Mouse (Mus musculus) stomach, embryonic 15.5 days (tissue): ENCODE data around the gene Senp8. TPM values are rescaled to one million over a fixed set of nuclear protein-coding genes. Genes with fewer than 3 reads are reported as not detected.
"Not testable (repeated sequence)": the region's sequence is repeated elsewhere in the genome, so short reads cannot be mapped to it uniquely, and the experiment has no call there.

ENCODE experiments used
- ATAC-seq: fragments of 200-750 bp; cut with Nextera tagmentation; 2 replicates; pipeline ENCODE4 v1.8.0; 2017; ENCODE audit warnings: low read depth, moderate number of reproducible peaks, moderate TSS enrichment; ENCODE audit not compliant: insufficient read depth, low FRiP score
- H3K27ac ChIP-seq: fragments of 300-500 bp; sonication (generic); 2 replicates; pipeline ENCODE4 v1.5.1; 2015; ENCODE audit warnings: mild to moderate bottlenecking, inconsistent platforms
- H3K27me3 ChIP-seq: fragments of 300-500 bp; sonication (generic); replicated peaks from 2 replicates; pipeline ENCODE4 v1.6.1; 2015; ENCODE audit warnings: inconsistent platforms
- H3K36me3 ChIP-seq: fragments of 300-500 bp; sonication (generic); 2 replicates; pipeline ENCODE4 v1.6.1; 2015; ENCODE audit warnings: inconsistent platforms
- H3K4me1 ChIP-seq: fragments of 300-500 bp; sonication (generic); 2 replicates; pipeline ENCODE4 v1.6.1; 2015; ENCODE audit warnings: inconsistent platforms
- H3K4me2 ChIP-seq: fragments of 300-500 bp; sonication (generic); 2 replicates; pipeline ENCODE4 v1.6.1; 2015; ENCODE audit warnings: mild to moderate bottlenecking, inconsistent platforms
- H3K4me3 ChIP-seq: fragments of 300-500 bp; sonication (generic); replicated peaks from 2 replicates; pipeline ENCODE4 v1.5.1; 2015; ENCODE audit warnings: inconsistent platforms
- H3K9ac ChIP-seq: fragments of 300-500 bp; sonication (generic); 2 replicates; pipeline ENCODE4 v1.6.1; 2015; ENCODE audit warnings: inconsistent platforms
- H3K9me3 ChIP-seq: fragments of 300-500 bp; sonication (generic); 2 replicates; pipeline ENCODE4 v1.6.1; 2016; ENCODE audit warnings: inconsistent platforms
- WGBS: fragments of 180-500 bp; shearing (Covaris S2); methylation state at CpG from one replicate; pipeline ENCODE4 v1.1.7; 2015; 5-methylcytosine and 5-hydroxymethylcytosine counted together
- polyA plus RNA-seq: library from polyadenylated mRNA; unstranded; fragments of >200 nt; fragmentation: Nextera tagmentation; extraction: Ambion mirVana; gene quantifications from 2 replicates; pipeline ENCODE4 v1.2.1, GENCODE M21; 2015

The Senp8 gene
- polyA plus RNA-seq, result 10.0 and 10.5 TPM in 2 replicates

DNA sequence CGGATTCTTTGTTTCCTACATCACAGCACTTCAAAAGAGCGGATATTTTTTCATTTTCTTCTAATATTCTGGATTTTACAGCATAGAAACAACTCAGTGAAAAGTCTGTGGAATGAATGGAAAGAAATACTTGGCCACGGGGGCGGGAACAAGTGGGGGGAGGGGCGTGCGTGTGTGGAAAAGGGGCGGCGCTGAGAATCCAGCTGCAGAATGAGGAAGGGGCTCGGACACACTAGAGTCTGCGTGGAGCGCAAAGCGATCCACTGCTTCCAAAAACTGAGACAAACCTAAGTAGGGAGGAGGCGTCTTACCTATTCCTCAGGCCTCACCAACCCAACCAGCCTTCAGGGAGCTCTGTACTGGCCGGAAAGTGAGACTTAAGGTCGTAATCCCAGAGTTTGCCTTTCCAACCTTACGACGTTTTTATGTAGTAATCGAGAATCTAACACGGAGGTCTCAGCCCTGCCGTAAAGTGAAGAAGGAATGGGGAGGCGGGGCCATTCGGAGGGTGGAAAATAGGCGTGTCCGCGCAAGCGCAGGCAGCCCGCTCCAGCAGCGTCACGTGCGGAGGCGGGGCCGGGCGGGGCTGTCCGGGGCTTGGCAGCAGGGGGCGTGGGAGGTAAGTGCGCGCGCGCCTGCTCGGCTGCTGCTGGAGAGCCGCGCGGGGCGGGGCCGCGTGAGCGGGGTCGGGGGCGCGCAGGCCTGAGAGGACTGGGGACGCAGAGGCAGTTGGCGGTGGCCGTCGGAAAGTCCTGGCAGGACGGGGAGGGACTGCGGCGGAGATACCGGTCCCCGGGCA, at the start of gene Senp8, which contains the start of gene Myo9a:
Gene Senp8, minus strand, starts transcription at position 444 of the 799 bp plus-strand sequence.
Gene Myo9a, plus strand, starts transcription at position 630 of the 799 bp plus-strand sequence.
- H3K4me1 ChIP-seq, result 0 out of 2 replicates have a peak, but pooled peaks cover 9% of the 10 kb centered on the region
- H3K9ac ChIP-seq, result peak within 1 kb of the TSS; percentile 59
- H3K9me3 ChIP-seq, result no peaks in the 10 kb centered on the region
- H3K27me3 ChIP-seq, result no peaks in the 10 kb centered on the region
- H3K27ac ChIP-seq, result peak within 1 kb of the TSS; percentile 96
- peak within 1 kb of the TSS; percentile 93 for H3K4me3 ChIP-seq
- ATAC-seq, result peak; percentile 94
- under 1% methylated on average over 55 of the region's 59 CpGs for WGBS
- peak within 1 kb of the TSS; percentile 82 for H3K4me2 ChIP-seq
- no peaks in the 10 kb centered on the region for H3K36me3 ChIP-seq

DNA sequence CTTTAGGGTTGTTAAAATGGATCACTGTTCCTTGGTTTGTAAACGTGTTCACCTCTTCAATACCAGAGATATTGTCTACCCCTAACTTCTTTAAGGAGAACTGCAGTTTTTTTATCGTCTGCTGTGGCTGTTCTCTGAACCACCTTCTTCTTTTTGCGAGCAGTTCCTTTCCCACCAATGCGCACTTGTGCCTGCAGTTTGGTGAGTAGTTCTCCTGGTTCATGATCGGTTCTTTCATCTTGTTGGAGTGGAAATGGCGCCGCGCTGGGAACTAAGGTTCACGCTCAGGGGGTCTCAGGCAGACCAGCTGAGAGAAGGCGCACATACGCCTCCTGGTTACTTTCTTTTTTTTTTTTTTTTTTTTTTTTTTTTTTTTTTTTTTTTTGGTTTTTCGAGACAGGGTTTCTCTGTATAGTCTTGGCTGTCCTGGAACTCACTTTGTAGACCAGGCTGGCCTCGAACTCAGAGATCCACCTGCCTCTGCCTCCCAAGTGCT, 16.5 kb upstream of the Senp8 start:
- not testable (repeated sequence) for H3K9ac ChIP-seq, H3K4me3 ChIP-seq, ATAC-seq, H3K27me3 ChIP-seq, H3K9me3 ChIP-seq, H3K36me3 ChIP-seq, H3K4me2 ChIP-seq, H3K4me1 ChIP-seq, H3K27ac ChIP-seq
- 90% methylated on average over 12 of the region's 13 CpGs for WGBS

DNA sequence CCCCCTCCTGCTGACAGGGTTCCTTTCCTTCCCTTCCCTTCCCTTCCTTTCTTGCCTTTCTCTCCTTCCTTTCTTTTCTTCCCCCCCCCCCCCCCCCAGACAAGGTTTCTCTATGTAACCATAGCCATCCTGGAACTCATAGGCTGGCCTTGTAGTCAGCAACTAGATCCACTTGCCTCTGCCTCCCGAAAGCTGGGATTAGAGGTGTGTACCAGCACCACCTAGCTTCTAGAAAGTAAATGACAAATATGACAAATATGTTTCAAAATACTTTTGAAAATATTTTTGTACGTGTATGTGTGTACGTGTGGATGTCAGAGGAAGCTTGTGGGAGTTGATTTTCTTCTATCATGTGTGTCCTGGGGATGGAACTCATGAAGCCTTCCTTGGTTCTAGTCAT, 10.0 kb upstream of the Senp8 start:
- Histone ChIP-seq H3K27me3 (no peaks in the 10 kb centered on the region), H3K9me3 (no peaks in the 10 kb centered on the region), H3K36me3 (no peaks in the 10 kb centered on the region), H3K4me3 (no peak overlapping the region), H3K4me1 (no peaks in the 10 kb centered on the region), H3K27ac (no peak overlapping the region), H3K9ac (no peak overlapping the region), H3K4me2 (no peak overlapping the region)
- ATAC-seq, result no peak
- WGBS, result 70% methylated on average over 3 of the region's 3 CpGs

DNA sequence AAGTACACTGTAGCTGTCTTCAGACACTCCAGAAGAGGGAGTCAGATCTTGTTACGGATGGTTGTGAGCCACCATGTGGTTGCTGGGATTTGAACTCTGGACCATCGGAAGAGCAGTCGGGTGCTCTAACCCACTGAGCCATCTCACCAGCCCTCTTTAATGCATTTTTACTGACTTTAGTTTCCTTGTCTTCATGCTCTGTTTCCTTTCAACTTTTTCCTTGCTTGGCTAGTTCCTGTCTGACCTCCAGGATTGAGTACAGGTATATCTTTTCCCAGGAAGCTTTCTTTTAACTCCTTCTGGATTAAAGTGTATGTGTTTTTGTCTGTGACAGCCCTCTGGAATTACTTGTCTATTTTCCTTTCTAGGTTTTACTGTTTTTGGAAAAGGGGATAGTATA, 6.5 kb upstream of the Senp8 start:
- H3K4me3 ChIP-seq, H3K36me3 ChIP-seq, H3K27ac ChIP-seq, H3K4me2 ChIP-seq, ATAC-seq, H3K27me3 ChIP-seq, H3K9me3 ChIP-seq, H3K4me1 ChIP-seq, H3K9ac ChIP-seq: not testable (repeated sequence)
- WGBS, result 90% methylated on average over 3 of the region's 3 CpGs

DNA sequence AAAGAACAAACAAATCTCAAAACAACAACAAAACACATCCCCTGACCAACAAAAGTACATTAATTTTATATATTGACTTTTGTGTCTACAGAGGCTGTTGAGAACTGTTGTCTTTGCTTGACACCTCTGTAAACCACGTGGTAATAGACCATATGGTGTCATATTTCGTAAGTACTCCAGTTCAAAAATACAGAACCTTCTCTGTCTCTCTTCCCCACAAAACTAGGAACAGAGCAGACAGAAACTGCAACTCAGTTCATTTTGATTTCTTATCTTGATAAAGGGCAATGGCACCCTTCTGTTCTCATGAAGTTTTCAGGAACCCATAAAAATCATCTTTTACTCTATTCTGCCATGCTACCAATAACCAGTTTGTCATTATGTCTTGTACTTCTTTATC, 4.7 kb upstream of the Senp8 start:
- no peaks in the 10 kb centered on the region for H3K36me3 ChIP-seq
- H3K4me2 ChIP-seq, result no peak overlapping the region
- H3K4me3 ChIP-seq, result no peak overlapping the region
- no peak overlapping the region for H3K9ac ChIP-seq
- H3K27ac ChIP-seq, result no peak overlapping the region
- H3K4me1 ChIP-seq, result no peaks in the 10 kb centered on the region
- ATAC-seq, result no peak
- H3K9me3 ChIP-seq, result no peaks in the 10 kb centered on the region
- no peaks in the 10 kb centered on the region for H3K27me3 ChIP-seq
- WGBS, result 55% methylated on average over 2 of the region's 2 CpGs

DNA sequence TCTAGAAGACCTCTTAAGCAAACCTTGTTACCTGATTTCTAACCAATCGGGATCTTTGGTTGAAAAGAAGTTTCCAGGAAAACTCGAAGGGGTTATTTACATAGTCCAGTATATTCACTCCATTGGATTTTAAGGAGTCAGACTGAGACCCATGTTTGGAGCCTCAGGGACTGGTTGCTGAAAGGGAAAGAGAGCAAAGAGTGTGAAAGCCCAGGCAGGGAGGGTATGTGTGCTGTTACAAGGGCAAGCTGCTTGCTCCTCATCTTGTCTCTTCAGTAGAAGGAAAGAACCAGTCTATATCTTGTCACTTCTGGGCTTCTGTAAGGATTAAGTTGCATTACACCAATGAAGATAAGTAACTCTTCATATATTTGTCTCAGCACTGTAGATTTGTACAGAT, 1.5 kb upstream of the Senp8 start:
- Histone ChIP-seq H3K4me2 (peak overlapping the region; percentile 82), H3K4me3 (peak overlapping the region; percentile 93), H3K27ac (no peak overlapping the region), H3K4me1 (0 out of 2 replicates have a peak, but pooled peaks cover 9% of the 10 kb centered on the region), H3K36me3 (no peaks in the 10 kb centered on the region), H3K9ac (peak overlapping the region; percentile 59; the same call in 1 of the 2 replicates), H3K9me3 (no peaks in the 10 kb centered on the region), H3K27me3 (no peaks in the 10 kb centered on the region)
- ATAC-seq, result no peak
- 0% methylated on average over 2 of the region's 2 CpGs for WGBS

DNA sequence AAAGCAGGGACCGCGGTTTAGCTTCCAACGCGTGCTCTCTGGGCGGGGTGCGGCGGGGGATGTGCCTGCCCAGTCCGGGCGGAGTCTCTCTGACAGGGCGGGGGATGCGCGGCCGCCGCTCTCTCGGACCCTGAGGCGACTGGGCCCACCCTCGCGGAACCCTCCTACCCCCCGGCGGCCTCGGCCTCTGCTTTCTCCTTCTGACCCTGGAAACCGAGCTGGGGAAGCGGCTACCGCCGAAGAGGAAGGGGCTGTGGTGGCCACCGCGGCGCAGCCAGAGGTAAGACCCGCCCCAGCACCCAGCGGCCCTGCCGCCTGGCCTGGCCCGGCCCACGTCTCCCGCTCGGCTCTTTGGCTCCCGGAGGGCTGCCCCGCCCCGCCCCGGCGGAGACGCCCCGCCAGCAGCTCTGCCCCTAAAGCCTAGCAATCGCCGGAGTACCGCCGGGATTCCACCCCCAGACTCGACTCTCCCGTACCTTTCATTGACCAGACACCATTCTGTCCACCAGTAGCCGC, 614 bp upstream of the Senp8 start:
- Histone ChIP-seq H3K4me2 (peak overlapping the region; percentile 82), H3K4me1 (0 out of 2 replicates have a peak, but pooled peaks cover 9% of the 10 kb centered on the region), H3K36me3 (no peaks in the 10 kb centered on the region), H3K9ac (peak overlapping the region; percentile 59), H3K4me3 (peak overlapping the region; percentile 93), H3K9me3 (no peaks in the 10 kb centered on the region), H3K27ac (peak overlapping the region; percentile 96), H3K27me3 (no peaks in the 10 kb centered on the region)
- under 1% methylated on average over 44 of the region's 49 CpGs for WGBS
- peak; percentile 95 for ATAC-seq

DNA sequence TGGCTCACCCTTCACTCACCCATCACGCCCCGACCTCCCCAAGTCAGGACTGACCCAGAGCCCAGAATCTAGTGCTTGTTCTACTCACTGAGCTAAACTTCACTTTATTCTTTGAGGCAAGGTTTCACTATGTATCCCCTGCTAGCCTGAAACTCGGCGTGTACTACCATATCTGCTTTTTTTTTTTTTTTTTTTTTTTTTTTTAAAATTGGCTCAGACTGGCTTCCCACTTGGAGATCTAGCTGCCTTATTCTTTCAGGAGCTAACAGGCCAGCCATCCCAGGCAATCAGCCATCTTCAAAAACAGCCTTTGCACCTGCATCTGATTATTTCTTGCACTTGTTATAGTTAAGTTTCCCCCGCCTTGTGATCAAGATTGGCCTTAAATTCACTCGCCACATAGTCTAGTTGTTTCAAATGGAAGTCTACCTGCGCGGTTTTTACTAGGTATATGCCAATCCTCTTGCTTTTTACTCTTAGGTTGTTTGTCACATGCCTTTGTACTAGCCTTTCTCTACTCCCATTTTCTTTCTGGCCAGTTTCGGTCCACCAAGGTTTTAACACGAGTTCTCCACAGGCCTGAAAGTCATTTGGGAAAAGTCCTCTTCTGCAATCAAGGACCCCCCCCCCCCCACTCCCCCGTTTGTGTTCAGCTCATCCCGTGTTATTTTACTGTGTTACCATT, 787 bp downstream of the Senp8 start:
- Histone ChIP-seq H3K4me1 (0 out of 2 replicates have a peak, but pooled peaks cover 9% of the 10 kb centered on the region), H3K9ac (peak overlapping the region; percentile 50; the same call in 1 of the 2 replicates), H3K27ac (peak overlapping the region; percentile 94; the same call in 1 of the 2 replicates), H3K36me3 (no peaks in the 10 kb centered on the region), H3K4me3 (peak overlapping the region; percentile 93), H3K4me2 (peak overlapping the region; percentile 67), H3K9me3 (no peaks in the 10 kb centered on the region), H3K27me3 (no peaks in the 10 kb centered on the region)
- ATAC-seq, result no peak
- 35% methylated on average over 12 of the region's 12 CpGs for WGBS

DNA sequence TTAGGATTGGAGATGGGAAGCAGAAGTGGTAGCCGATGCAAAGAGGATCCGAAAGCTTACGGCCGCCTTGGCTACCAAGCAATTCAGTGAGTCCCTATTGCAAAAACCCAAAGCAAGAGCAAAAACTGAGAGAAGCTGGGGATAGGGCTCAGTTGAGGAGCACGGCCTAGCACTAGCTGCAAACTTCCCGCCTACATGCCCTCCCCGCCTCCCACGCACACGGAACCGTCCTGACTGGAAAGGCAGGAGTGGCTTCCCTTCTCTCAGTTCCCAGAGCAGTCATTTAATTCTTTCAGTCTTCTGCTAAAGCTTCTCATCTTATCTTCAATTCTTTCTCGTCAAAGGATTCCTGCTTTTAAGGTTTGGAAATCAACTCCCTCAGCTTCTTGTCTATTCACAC, 1.5 kb downstream of the Senp8 start:
- no peak overlapping the region for H3K9ac ChIP-seq
- H3K4me2 ChIP-seq, result peak overlapping the region; percentile 67; the same call in 1 of the 2 replicates
- 0 out of 2 replicates have a peak overlapping the region, but pooled peaks have one; percentile 21 for H3K27ac ChIP-seq
- no peaks in the 10 kb centered on the region for H3K27me3 ChIP-seq
- 0 out of 2 replicates have a peak, but pooled peaks cover 9% of the 10 kb centered on the region for H3K4me1 ChIP-seq
- WGBS, result 79% methylated on average over 11 of the region's 11 CpGs
- no peak for ATAC-seq
- H3K4me3 ChIP-seq, result no peak overlapping the region
- H3K9me3 ChIP-seq, result no peaks in the 10 kb centered on the region
- no peaks in the 10 kb centered on the region for H3K36me3 ChIP-seq

DNA sequence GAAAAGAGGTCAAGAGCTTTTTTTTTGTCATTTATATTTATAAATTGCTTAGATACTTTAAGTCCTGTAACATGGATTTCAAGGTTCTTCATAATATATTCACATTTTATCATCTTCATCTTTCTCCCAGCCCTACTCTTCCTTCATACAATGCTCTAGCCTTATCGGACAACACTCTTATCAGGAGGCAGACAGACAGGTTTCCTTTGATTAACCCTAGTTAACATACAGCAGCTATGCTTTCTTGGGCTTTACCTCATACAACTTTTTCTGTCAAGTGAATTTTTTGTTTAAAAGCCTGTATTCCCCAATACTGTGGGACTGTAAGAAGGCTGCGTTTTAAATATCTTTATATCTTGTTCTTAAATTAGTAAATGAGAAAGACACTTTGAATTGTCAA, 2.1 kb downstream of the Senp8 start:
- Histone ChIP-seq H3K9me3 (no peaks in the 10 kb centered on the region), H3K9ac (no peak overlapping the region), H3K4me2 (no peak overlapping the region), H3K36me3 (no peaks in the 10 kb centered on the region), H3K27me3 (no peaks in the 10 kb centered on the region), H3K4me1 (0 out of 2 replicates have a peak, but pooled peaks cover 9% of the 10 kb centered on the region), H3K4me3 (no peak overlapping the region), H3K27ac (no peak overlapping the region)
- WGBS, result 79% methylated on average over 2 of the region's 2 CpGs
- ATAC-seq, result no peak

DNA sequence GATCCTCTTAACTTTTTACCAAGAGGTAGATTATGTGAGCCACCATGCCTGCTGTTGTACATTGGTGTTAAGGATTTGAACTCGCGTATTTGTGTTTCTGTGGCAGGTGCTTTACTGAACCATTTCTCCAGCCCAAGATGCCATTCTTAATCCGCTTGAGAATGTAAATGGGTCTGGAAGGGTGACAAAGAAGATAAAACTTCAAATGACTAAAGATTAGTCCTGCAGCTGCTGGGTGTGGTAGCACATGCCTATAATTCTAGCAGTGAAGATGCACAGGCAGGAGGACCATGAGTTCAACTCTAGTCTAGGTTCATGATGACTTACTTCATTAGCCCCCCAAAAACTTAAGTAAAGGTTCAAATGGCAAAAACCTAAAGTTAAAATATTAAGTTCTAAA, 6.6 kb downstream of the Senp8 start:
- H3K27me3 ChIP-seq, result no peaks in the 10 kb centered on the region
- no peak for ATAC-seq
- H3K36me3 ChIP-seq, result no peaks in the 10 kb centered on the region
- H3K4me3 ChIP-seq, result no peak overlapping the region
- H3K9me3 ChIP-seq, result no peaks in the 10 kb centered on the region
- no peak overlapping the region for H3K27ac ChIP-seq
- H3K4me1 ChIP-seq, result 0 out of 2 replicates have a peak, but pooled peaks cover 2% of the 10 kb centered on the region
- no peak overlapping the region for H3K4me2 ChIP-seq
- no peak overlapping the region for H3K9ac ChIP-seq
- WGBS, result 91% methylated on average over 3 of the region's 3 CpGs
